Mouse (Mus musculus) CH12.LX (cell line): Measurements from ENCODE around the gene Cog3.

ENCODE experiments used
- CHD2 ChIP-seq: IDR thresholded peaks from 2 replicates; pipeline ENCODE4 v1.6.1; 2011; ENCODE audit warnings: low read length, improper control_type of control experiment
- EP300 ChIP-seq: IDR thresholded peaks from 2 replicates; pipeline ENCODE4 v1.6.1; 2011; ENCODE audit warnings: low read length, improper control_type of control experiment
- IRF4 ChIP-seq: IDR thresholded peaks from 2 replicates; pipeline ENCODE4 v1.6.1; 2014; ENCODE audit warnings: low read depth, mild to moderate bottlenecking, inconsistent platforms, low read length, improper control_type of control experiment
- MAX ChIP-seq: IDR thresholded peaks from 2 replicates; pipeline ENCODE4 v1.6.1; 2011; ENCODE audit warnings: low read length, improper control_type of control experiment
- USF1 ChIP-seq: IDR thresholded peaks from 2 replicates; pipeline ENCODE4 v1.6.1; 2014; ENCODE audit warnings: low read depth, mild to moderate bottlenecking, inconsistent platforms, low read length, improper control_type of control experiment
- ZKSCAN1 ChIP-seq: IDR thresholded peaks from 2 replicates; pipeline ENCODE4 v1.6.1; 2012; ENCODE audit warnings: low read depth, inconsistent platforms, low read length, improper control_type of control experiment, borderline replicate concordance
- ZNF384 ChIP-seq: IDR thresholded peaks from 2 replicates; pipeline ENCODE4 v1.6.1; 2012; ENCODE audit warnings: low read depth, low read length, improper control_type of control experiment, inconsistent platforms

DNA sequence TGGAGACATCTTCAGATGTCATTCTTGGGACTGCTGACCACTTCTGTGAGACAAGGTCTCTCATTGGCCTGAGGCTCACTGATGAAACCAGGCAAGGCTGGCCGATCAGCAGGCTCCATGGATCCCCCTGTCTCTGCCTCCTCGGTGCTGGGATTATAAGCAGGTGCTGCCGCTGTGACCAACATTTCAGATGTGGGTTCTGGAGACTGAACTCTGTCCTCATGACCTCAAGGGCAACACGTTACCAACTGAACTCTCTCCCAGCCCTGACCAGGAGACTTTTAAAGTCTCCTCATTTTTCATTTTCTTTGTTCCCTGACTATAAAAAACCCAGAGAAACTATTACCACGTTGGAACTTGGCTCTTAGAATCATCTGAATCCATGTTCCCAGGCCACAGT lies 40.4 kb upstream of the Cog3 start:
- TF ChIP-seq MAX (no peak), ZNF384 (no peak), IRF4 (no peak), ZKSCAN1 (no peak), USF1 (no peak), CHD2 (no peak), EP300 (no peak)
